Mouse (Mus musculus) inflammation-experienced regulatory T-cells, adult 6 months (primary cell): Measurements from ENCODE around the gene Scaf4. TPM values are rescaled to one million over a fixed set of nuclear protein-coding genes. Genes with fewer than 3 reads are reported as not detected.
A peak's percentile ranks its signal among the peaks of the same experiment; 100 is the strongest.

Experiments used
- ATAC-seq: one replicate; pipeline ENCODE4 v1.8.0; 2017
- polyA plus RNA-seq, 3 experiments: library from polyadenylated mRNA; unstranded; fragments of 100-300 nt; shearing (Covaris generic); gene quantifications; one replicate each; pipeline ENCODE4 v1.2.1; 2017

Scaf4 gene
- polyA plus RNA-seq: 10 to 100 TPM in 1 of 3 experiments, 1 to 10 TPM in 2; 7.7 to 13.8 (median 9.6) TPM

- peak; percentile 87 for ATAC-seq
Observed at GRCm38 (mm10) chr16:90283905-90284891, at the start of gene Scaf4. Gene Scaf4, minus strand, starts transcription at chr16:90284503.

- no peak for ATAC-seq
Observed at GRCm38 (mm10) chr16:90332553-90332952, 48.2 kb upstream of the Scaf4 start.

- peak; percentile 84 for ATAC-seq
Observed at GRCm38 (mm10) chr16:90330979-90331378, 46.7 kb upstream of the Scaf4 start.

GRCm38 (mm10) chr16:90329511-90329910 lies 45.2 kb upstream of the Scaf4 start:
- ATAC-seq: no peak

- peak; percentile 78 for ATAC-seq
Observed at GRCm38 (mm10) chr16:90322850-90323528, 38.7 kb upstream of the Scaf4 start.

- ATAC-seq: no peak
Observed at GRCm38 (mm10) chr16:90319321-90319720, 35.0 kb upstream of the Scaf4 start.

- ATAC-seq: no peak
Observed at GRCm38 (mm10) chr16:90318372-90318926, 34.1 kb upstream of the Scaf4 start.

GRCm38 (mm10) chr16:90317777-90318176 lies 33.5 kb upstream of the Scaf4 start:
- no peak for ATAC-seq

GRCm38 (mm10) chr16:90315881-90316280 lies 31.6 kb upstream of the Scaf4 start:
- no peak for ATAC-seq

GRCm38 (mm10) chr16:90312449-90313082 lies 28.3 kb upstream of the Scaf4 start:
- no peak for ATAC-seq

- ATAC-seq: no peak
Observed at GRCm38 (mm10) chr16:90310488-90311135, 26.3 kb upstream of the Scaf4 start.

GRCm38 (mm10) chr16:90309784-90310183 lies 25.5 kb upstream of the Scaf4 start:
- no peak for ATAC-seq

GRCm38 (mm10) chr16:90303988-90304299 lies 19.6 kb upstream of the Scaf4 start:
- ATAC-seq: no peak

- no peak for ATAC-seq
Observed at GRCm38 (mm10) chr16:90303286-90303987, 19.1 kb upstream of the Scaf4 start.

- no peak for ATAC-seq
Observed at GRCm38 (mm10) chr16:90301706-90302105, 17.4 kb upstream of the Scaf4 start.

GRCm38 (mm10) chr16:90300896-90301295 lies 16.6 kb upstream of the Scaf4 start:
- no peak for ATAC-seq

- ATAC-seq: no peak
Observed at GRCm38 (mm10) chr16:90299591-90299990, 15.3 kb upstream of the Scaf4 start.

- no peak for ATAC-seq
Observed at GRCm38 (mm10) chr16:90298426-90299300, 14.4 kb upstream of the Scaf4 start.

- no peak for ATAC-seq
Observed at GRCm38 (mm10) chr16:90297479-90298425, 13.4 kb upstream of the Scaf4 start.
